In genomic region chr4:133439460-133440376, GRCm38 (mm10) we compare ENCODE assay signal across 7 mouse cellular contexts. TPM values are rescaled to one million over a fixed set of nuclear protein-coding genes. Genes with fewer than 3 reads are reported as not detected.
DNase-seq lines count a peak whose midpoint lies in the region; ATAC-seq lines count a peak whose summit lies in the region.

No protein-coding gene starts in this region.

- no peak overlapping the region for H3K4me3 ChIP-seq in lung, embryonic 16.5 days (ENCODE audit: low read length)
- no peak overlapping the region; the same call in 1 of the 2 replicates for H3K4me3 ChIP-seq in limb, embryonic 15.5 days

- DNase-seq in lung, adult 18-20 months, result no peak
- DNase-seq in cerebellum, postnatal 14 days, result peak; percentile 72 to 73
- DNase-seq in forelimb bud, embryonic 11.5 days (ENCODE audit: low read depth, low spot score), result peak; percentile 68
- DNase-seq in skeletal muscle tissue, adult 2 months (ENCODE audit: low read depth, low spot score), result peak; percentile 32
- DNase-seq in adipocyte (ENCODE audit: low spot score), result no peak

- no peak overlapping the region for H3K27ac ChIP-seq in lung, embryonic 16.5 days (ENCODE audit: low read length)
- peak overlapping the region; percentile 85 for H3K27ac ChIP-seq in limb, embryonic 15.5 days

- WGBS in lung, embryonic 16.5 days, result 5% methylated on average over 17 of the region's 17 CpGs
- WGBS in limb, embryonic 15.5 days, result 3% methylated on average over 17 of the region's 17 CpGs

- no peaks in the 10 kb centered on the region for H3K27me3 ChIP-seq in lung, embryonic 16.5 days (ENCODE audit: control insufficient read depth, insufficient read depth, low read depth, low read length)
- no peaks in the 10 kb centered on the region for H3K27me3 ChIP-seq in limb, embryonic 15.5 days

- ATAC-seq in lung, embryonic 16.5 days (ENCODE audit: low read depth), result peak; percentile 45; the same call in 1 of the 2 replicates
- peak; percentile 77 for ATAC-seq in limb, embryonic 15.5 days (ENCODE audit: insufficient number of reproducible peaks, low FRiP score, low TSS enrichment, low read depth)

- peak overlapping the region; percentile 17; the same call in 1 of the 2 replicates for H3K4me2 ChIP-seq in lung, embryonic 16.5 days (ENCODE audit: low read depth, low read length)
- peak overlapping the region; percentile 37 for H3K4me2 ChIP-seq in limb, embryonic 15.5 days

- H3K4me1 ChIP-seq in lung, embryonic 16.5 days (replicated peaks; ENCODE audit: control insufficient read depth, insufficient read depth, low read length), result peaks cover 10% of the 10 kb centered on the region
- peaks cover 36% of the 10 kb centered on the region for H3K4me1 ChIP-seq in limb, embryonic 15.5 days

- H3K36me3 ChIP-seq in lung, embryonic 16.5 days (ENCODE audit: control insufficient read depth, insufficient read depth, low read length), result no peaks in the 10 kb centered on the region
- no peaks in the 10 kb centered on the region for H3K36me3 ChIP-seq in limb, embryonic 15.5 days

- H3K9ac ChIP-seq in lung, embryonic 16.5 days (ENCODE audit: low read length), result peak overlapping the region; percentile 3; the same call in 1 of the 2 replicates
- H3K9ac ChIP-seq in limb, embryonic 15.5 days, result 0 out of 2 replicates have a peak overlapping the region, but pooled peaks have one; percentile 7

- no peaks in the 10 kb centered on the region for H3K9me3 ChIP-seq in lung, embryonic 16.5 days (ENCODE audit: control insufficient read depth, low read length)
- no peaks in the 10 kb centered on the region for H3K9me3 ChIP-seq in limb, embryonic 15.5 days

RNA-seq across cellular contexts. Expression of gene Tent5b, which starts 40.2 kb away (rescaled TPM):
- 1.6 and 1.9 TPM in 2 replicates for polyA plus RNA-seq in lung, embryonic 16.5 days (2015; fragmentation: Nextera tagmentation; extraction: Ambion mirVana)
- polyA plus RNA-seq in limb, embryonic 15.5 days (2015; fragmentation: Nextera tagmentation; extraction: Ambion mirVana), result 11.8 and 12.6 TPM in 2 replicates

RNA-seq across cellular contexts. Expression of gene Trnp1, which starts 58.6 kb away (rescaled TPM):
- polyA plus RNA-seq in lung, embryonic 16.5 days (2015; fragmentation: Nextera tagmentation; extraction: Ambion mirVana), result 0.18 and 0.79 TPM in 2 replicates
- polyA plus RNA-seq in limb, embryonic 15.5 days (2015; fragmentation: Nextera tagmentation; extraction: Ambion mirVana), result 3.7 and 4.0 TPM in 2 replicates

Comparison
In these comparisons a context has a peak if more than half of its experiments do, and no peak if none do; other contexts are left out.
1. DNase-seq: peak in cerebellum, postnatal 14 days (2 of 2), forelimb bud, embryonic 11.5 days (single experiment) and skeletal muscle tissue, adult 2 months (single experiment); none in lung, adult 18-20 months (0 of 2) and adipocyte (single experiment).